Mouse (Mus musculus) yolk sac, embryonic 10.5 days (tissue): Measurements from ENCODE around the gene Sema6b.
A peak's percentile ranks its signal among the peaks of the same experiment; 100 is the strongest.

Experiments used
- DNase-seq: peaks from one replicate; pipeline ENCODE4 v3.0.0-alpha.2; 2017; ENCODE audit warnings: low spot score

The Sema6b gene

GRCm38 (mm10) chr17:56139858-56140595 lies at the start of gene Sema6b:
TSS of gene Sema6b (minus strand) at chr17:56140343.
- DNase-seq, result peak; percentile 53

DNA sequence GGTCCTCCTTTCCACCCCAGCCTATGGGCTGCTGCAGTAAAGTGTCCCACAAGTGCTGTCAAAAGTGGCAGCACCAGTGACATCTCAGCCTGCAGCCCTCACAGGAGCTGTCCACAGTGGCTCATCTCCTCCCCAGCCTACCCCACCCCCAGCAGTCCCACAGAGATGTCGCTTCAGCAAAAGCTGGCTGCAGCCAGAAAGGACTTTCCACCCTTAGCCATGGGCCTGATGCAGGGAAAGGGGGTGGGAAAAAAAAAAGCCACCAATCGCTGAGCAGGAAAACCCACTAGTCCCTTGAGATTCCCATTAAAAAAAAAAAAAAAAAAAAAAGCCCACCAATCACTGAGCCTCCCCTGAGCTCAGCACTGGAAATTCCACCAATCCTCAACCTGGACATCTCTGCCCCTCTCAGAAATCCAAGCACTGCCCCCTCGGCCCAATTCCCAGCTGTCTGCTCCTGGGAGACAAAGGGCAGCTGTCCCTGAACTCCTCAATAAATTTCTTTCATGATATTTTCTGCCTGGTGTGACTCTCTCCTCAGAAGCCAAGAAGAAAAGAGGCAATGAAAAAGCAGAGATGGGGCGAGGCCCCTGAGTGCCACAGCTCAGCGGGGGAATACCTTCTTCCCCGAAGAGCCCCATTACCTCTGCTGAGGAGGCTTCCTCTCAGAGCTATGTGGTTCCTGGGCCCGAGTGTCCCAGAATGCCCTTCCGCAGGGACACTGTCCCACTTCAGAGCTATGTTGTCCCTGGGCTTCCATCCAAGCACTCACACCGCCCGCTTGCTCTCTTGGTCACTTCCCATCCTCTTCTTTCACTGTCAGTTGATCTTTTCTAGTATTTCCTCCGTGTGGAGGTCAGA lies 45.4 kb upstream of the Sema6b start:
- DNase-seq, result peak; percentile 58

DNA sequence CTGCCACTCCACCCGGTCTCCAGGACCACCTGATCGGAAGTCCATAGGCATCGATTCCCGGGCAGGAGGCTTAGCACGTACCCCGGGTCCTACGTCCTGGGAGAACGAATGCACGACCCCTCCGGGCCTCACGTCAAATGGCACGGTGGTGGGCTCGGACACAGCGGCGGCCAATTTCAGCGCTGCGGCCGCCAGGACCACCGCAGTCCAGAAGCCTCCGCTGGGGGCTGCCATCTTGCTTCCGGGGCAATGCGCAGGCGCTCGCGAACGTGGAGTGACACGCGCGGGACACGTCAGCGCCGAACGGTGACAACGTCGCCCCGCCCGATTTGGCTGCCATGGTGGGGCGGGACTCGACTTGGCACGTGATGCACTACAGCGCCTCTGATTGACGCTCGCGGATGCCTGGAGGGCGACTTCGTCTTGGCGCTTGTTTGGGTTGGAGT lies 43.5 kb upstream of the Sema6b start, which contains the start of gene Mydgf:
Mydgf (minus strand) TSS at position 263 of the 446 bp plus-strand sequence.
- DNase-seq, result peak; percentile 93

- peak; percentile 47 for DNase-seq
Observed at GRCm38 (mm10) chr17:56182975-56183657, 43.0 kb upstream of the Sema6b start.

DNA sequence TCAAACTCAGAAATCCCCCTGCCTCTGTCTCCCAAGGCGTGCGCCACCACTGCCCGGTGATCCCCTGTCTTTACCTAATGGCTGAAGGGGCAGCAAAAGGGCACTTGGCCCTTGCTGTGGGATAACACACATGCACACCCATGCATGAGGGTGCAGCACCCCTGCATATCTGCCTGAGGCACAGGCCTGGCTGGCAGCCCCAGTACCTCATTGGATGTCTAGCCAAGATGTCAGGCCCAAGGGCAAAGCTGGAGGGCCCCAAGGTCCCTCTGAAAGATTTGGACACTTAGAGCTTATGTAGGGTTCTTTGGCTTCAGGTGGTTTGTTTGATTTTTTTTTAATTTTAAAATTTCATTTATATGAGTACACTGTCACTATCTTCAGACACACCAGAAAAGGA lies 35.3 kb upstream of the Sema6b start:
- no peak for DNase-seq

DNA sequence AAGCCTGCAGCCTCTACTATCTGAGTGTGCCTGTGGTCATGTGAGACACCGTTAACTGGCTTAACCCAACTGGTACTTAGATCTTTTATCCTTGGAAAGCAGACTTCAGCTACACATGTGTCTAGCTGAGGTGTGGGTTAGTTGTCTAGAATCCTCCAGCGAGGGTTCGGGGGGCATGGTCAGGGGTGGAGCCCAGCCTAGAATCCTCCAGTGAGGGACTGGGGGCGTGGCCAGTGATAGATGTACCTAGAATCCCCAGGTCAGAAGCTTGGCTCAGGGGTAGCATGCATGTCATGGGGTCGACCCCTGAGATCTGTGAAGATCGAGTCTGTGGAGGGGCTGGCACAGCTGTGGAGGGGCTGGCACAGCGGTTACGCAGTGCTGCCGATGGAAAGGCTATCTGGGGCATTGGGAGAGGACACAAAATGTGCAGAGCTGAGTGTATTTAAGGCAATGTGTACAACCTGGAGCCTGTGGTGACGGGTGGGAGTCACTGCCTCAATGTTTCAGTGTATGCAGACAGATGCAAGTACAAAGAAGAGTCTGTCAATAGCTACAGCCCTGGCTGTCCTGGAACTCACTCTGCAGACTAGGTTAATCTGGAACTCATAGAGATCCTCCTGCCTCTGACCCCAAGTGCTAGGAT lies 33.4 kb upstream of the Sema6b start:
- DNase-seq, result no peak

- no peak for DNase-seq
Observed at GRCm38 (mm10) chr17:56171881-56172280, 31.7 kb upstream of the Sema6b start.

- DNase-seq, result no peak
Observed at GRCm38 (mm10) chr17:56171456-56171855, 31.3 kb upstream of the Sema6b start.

DNA sequence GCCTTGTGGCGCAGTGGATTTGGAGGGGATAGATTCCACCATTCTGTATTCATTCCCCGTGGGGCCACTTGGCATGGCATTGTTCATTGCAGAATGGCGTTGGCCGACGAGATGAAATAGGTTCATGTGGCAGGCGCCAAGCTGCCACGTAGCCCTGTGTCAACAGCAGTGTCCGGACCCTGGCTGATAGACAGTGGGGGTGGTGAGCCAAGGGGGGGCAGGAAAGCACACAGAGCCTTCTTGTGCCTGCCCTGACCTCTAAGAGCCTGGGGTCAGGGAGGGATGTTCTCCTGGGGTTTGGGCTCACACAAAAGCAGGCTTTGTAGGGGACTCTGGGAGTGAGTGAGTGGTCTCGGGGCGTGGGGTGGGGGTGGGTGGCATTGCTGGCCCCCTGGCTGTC lies 30.5 kb upstream of the Sema6b start:
- DNase-seq, result no peak

DNA sequence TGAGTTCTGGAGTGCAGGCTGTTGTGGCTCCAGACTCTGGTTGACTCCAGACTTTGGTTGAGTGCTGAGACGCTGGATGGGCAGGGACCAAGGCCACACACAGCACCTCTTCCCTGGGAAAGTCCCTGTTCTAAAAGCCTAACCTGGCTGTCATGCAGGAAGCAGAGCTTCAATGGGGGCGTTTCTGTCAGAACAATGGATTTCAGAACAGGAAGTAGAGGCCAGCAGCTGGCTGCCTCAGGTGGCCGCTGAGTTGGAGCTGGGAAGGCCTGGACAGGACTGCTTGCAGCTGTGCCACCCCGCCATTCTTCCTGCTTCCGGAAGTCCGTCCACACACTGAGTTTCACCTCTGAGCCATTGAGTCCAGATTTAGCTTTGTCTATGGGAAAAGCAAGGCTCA lies 29.7 kb upstream of the Sema6b start:
- DNase-seq, result no peak

GRCm38 (mm10) chr17:56165671-56166070 lies 25.5 kb upstream of the Sema6b start:
- no peak for DNase-seq

DNA sequence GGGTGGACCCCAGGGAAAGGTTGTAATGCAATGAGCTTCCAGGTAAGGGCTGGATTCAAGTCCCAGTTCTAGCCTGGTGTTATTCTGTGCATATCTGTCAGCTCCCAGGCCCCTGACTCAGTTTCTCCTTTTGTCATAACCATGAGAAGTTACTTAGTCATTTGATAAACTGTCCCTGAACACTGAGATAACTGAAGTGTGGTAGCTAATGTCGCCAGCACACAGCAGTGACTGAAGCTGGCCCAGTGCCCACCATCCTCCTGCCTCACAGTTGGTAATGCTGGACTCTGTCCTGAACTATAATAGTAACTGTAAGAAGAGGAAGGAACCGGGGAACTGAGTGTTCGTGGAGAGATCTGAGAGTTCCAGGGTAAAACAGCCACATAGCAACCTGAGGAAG lies 24.4 kb upstream of the Sema6b start:
- DNase-seq, result no peak

DNA sequence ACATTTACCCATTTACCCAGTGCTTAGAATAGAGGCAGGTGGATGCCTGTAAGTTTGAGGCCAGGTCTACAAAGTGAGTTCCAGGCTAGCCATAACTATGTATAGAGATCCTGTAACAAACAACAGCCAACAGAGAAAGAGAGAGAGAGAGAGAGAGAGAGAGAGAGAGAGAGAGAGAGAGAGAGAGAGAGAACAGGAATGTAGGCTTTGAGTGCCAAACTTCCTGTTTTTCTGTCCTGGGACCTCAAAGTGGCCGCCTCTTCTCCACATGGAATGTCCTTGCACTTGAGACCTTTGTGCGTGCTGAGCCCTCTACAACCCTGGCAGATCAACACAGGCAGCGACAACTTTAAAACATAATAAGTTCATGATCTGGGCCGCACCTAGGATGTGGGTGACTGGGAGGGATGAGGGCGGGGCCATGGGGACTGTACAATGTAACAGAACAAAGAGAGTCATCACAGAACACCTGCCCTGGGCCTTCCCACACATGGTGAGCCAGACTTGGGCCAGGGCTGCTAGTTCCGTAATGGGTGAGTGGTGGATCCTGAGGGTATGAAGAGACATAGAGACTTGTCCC lies 23.5 kb upstream of the Sema6b start:
- no peak for DNase-seq

DNA sequence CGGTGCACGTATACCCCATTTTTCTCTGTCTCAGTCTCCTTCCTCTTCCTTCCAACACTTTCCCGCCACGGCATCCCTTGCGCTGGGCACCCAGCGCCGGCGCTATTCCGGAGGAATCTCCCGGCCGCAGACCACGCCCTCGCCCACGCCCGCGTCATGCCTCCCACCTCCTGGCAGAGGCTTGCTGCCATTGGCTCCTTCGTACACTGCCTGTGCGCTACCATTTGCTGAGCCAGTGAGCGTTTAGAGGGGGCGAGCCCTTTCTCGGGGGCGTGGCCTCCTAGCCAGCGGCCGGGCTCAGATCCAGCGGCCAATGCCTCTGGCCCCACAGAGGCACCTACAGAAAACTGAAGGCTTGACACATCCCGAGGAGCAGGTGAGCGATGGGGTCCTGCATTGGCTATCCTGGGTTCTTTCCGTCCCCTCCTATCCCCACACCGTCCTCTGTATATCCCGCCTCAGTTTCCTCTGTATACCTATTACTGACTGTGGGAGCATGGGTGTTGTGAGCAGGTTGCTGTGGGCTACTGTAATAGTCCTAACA lies 22.2 kb upstream of the Sema6b start, which contains the start of gene Tnfaip8l1:
Tnfaip8l1 (plus strand) TSS at position 247 of the 544 bp plus-strand sequence.
- DNase-seq, result peak; percentile 93

GRCm38 (mm10) chr17:56159729-56160128 lies 19.6 kb upstream of the Sema6b start:
- DNase-seq, result peak; percentile 56

- DNase-seq, result peak; percentile 63
Observed at GRCm38 (mm10) chr17:56153643-56154042, 13.5 kb upstream of the Sema6b start.

- no peak for DNase-seq
Observed at GRCm38 (mm10) chr17:56149897-56150296, 9.8 kb upstream of the Sema6b start.

DNA sequence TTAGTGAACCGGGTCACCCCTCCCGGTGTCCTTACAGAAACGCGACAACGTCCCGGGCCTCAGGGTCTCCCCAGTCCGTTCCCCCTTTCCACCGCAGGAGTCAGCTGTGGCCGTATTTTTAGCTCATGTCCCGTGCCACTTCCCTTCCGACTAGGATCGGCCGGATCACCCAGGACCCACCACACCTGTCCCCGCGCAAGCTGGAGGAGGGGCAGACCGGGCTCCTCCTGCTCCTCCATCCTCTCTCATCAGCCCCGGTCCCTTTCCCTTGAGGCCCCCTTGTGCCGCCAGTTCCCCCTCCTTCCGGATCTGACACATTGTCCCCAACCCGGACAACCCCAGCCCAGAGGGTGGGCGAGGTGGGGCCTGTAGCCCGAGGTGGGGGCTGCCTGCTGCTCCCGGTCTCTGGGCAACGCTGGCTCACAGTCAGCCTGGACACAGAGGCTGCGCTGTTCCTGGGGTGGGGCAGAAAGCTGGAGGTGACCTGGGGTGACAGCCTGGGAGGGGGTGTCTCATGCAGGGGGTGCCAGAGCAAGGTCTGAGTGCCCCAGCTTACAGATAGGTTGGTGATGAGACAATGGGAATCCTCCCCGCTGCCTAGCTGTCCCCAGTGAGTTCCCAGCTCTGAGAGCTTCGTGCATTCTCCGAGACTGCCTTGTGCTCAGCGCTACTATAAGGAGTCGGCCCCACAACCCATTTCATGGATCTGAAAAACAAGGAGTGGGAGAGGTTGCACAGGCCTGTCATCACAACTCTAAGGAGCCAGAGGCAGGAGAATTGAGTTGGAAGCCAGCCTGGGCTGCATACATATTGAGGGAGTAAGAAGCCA lies 8.9 kb upstream of the Sema6b start:
- DNase-seq, result no peak

DNA sequence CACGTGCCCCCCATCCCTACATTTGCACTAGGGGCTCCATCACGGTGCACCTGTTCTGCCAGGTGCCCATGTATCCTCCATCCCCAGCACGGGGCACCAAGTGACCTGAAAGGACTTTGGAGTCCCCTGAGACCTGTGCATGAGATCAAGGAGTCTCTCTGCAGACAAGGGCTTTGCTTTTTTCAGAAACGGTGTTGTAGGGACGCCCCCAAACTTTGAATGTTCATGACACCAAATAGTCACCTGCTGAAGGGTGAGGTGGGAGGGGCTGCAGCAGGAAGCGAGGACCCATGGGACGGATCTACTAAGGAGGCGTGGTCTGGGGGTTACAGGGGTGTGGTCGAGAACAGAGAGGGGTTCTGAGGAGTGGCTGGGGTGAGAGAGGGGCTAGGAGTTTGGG lies 8.1 kb upstream of the Sema6b start:
- no peak for DNase-seq

DNA sequence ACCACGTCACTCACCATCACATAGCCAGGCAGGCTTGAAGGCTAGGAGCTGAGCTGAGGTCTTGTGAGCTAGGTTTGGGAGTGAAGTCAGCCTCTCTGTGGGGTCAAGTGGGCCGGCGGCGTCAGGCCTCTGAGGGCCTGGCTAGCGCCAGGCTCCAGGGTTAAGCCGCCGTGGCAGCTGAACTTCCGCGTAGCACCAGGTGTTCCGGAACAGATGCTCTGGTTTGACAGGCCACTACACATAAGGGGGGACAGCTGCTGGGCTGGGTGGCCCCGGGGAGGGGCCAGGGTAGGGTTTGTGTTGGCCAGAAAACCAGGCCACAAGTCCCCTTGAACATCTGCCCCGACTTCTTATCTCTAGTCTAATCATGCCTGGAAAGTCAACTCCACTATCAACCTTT lies 7.3 kb upstream of the Sema6b start:
- no peak for DNase-seq
